Mouse (Mus musculus) heart, postnatal 0 days (tissue): ENCODE data around the gene 1700001J03Rik. TPM values are rescaled to one million over a fixed set of nuclear protein-coding genes. Genes with fewer than 3 reads are reported as not detected.

Experiments used
- ATAC-seq: fragments of 200-750 bp; cut with Nextera tagmentation; 2 replicates; pipeline ENCODE4 v1.8.0; 2017; ENCODE audit warnings: low read depth, moderate number of reproducible peaks, moderate library complexity; ENCODE audit not compliant: insufficient read depth
- DNase-seq: peaks from one replicate; pipeline ENCODE4 v3.0.0-alpha.2; 2016; ENCODE audit warnings: low spot score
- H3K27ac ChIP-seq: fragments of 300-500 bp; sonication (generic); 2 replicates; pipeline ENCODE4 v1.5.1; 2014; ENCODE audit warnings: low read depth, mild to moderate bottlenecking
- H3K27me3 ChIP-seq: fragments of 300-500 bp; sonication (generic); 2 replicates; pipeline ENCODE4 v1.6.1; 2014; ENCODE audit warnings: low read length, mixed read lengths; ENCODE audit not compliant: control insufficient read depth, insufficient read depth
- H3K36me3 ChIP-seq: fragments of 300-500 bp; sonication (generic); replicated peaks from 2 replicates; pipeline ENCODE4 v1.6.1; 2014; ENCODE audit warnings: low read length, mixed read lengths; ENCODE audit not compliant: control insufficient read depth, insufficient read depth
- H3K4me1 ChIP-seq: fragments of 300-500 bp; sonication (generic); 2 replicates; pipeline ENCODE4 v1.6.1; 2014; ENCODE audit warnings: antibody characterized with exemption; ENCODE audit not compliant: control insufficient read depth, insufficient read depth
- H3K4me2 ChIP-seq: fragments of 300-500 bp; sonication (generic); 2 replicates; pipeline ENCODE4 v1.6.1; 2014; ENCODE audit warnings: low read depth, mild to moderate bottlenecking, low read length, moderate library complexity
- H3K4me3 ChIP-seq: fragments of 300-500 bp; sonication (generic); 2 replicates; pipeline ENCODE4 v1.5.1; 2014; ENCODE audit warnings: low read depth, low read length
- H3K9ac ChIP-seq: fragments of 300-500 bp; sonication (generic); replicated peaks from 2 replicates; pipeline ENCODE4 v1.6.1; 2014; ENCODE audit warnings: low read depth, low read length, mixed read lengths
- H3K9me3 ChIP-seq: fragments of 300-500 bp; sonication (generic); replicated peaks from 2 replicates; pipeline ENCODE4 v1.6.1; 2016; ENCODE audit warnings: low read length; ENCODE audit not compliant: control insufficient read depth
- CTCF ChIP-seq: IDR thresholded peaks from 2 replicates; pipeline ENCODE4 v1.5.1; 2016; ENCODE audit warnings: antibody characterized with exemption, control low read depth, low read depth
- EP300 ChIP-seq: IDR thresholded peaks from 2 replicates; pipeline ENCODE4 v1.6.1; 2016; ENCODE audit warnings: antibody characterized with exemption, low read depth
- WGBS: fragments of 180-500 bp; shearing (Covaris S2); extraction: QIAGEN DNeasy Blood & Tissue Kit; methylation state at CpG from one replicate; pipeline ENCODE4 v1.1.7; 2014; 5-methylcytosine and 5-hydroxymethylcytosine counted together
- polyA plus RNA-seq: library from polyadenylated mRNA; unstranded; fragments of >200 nt; fragmentation: Nextera tagmentation; extraction: Ambion mirVana; gene quantifications from 2 replicates; pipeline ENCODE4 v1.2.1, GENCODE M21; 2015
- total RNA-seq: library from RNA; depleted of rRNA; stranded (reverse); fragments of >200 nt; gene quantifications from 2 replicates; pipeline ENCODE4 v1.2.3, GENCODE M21; 2014; ENCODE audit warnings: low replicate concordance

1700001J03Rik gene
- total and polyA plus RNA-seq, 2 experiments from 2014 or later, result not detected

DNA sequence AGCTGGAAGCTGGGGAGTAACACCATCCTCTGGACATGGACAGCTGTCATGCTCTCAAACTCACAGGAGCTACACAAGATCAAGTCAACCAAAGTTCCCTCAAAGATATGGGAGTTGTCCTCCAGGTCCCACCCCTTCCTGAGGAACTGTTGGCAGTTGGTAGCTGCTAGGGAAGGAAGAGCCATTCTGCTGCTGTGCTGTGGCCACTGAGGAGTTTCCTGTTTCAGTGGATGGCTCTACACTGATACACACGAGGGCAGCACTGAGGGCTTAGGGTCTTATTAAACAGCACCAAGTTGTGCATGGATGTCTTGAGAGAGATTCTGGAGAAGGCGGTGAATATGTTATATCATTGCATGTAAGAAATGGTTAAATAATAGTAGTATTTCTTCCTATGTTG lies 14.4 kb upstream of the 1700001J03Rik start:
- ATAC-seq (no peak), DNase-seq (no peak)
- no peak overlapping the region for H3K4me3 ChIP-seq
- H3K4me2 ChIP-seq, result no peak overlapping the region
- no peaks in the 10 kb centered on the region for H3K4me1 ChIP-seq
- no peak overlapping the region for H3K27ac ChIP-seq
- H3K9me3 ChIP-seq, result no peaks in the 10 kb centered on the region
- H3K36me3 ChIP-seq, result peaks cover 18% of the 10 kb centered on the region
- 71% methylated on average over 2 of the region's 2 CpGs for WGBS
- no peaks in the 10 kb centered on the region for H3K27me3 ChIP-seq
- no peak overlapping the region for H3K9ac ChIP-seq
- no peak for TF ChIP-seq EP300
- TF ChIP-seq CTCF, result no peak

DNA sequence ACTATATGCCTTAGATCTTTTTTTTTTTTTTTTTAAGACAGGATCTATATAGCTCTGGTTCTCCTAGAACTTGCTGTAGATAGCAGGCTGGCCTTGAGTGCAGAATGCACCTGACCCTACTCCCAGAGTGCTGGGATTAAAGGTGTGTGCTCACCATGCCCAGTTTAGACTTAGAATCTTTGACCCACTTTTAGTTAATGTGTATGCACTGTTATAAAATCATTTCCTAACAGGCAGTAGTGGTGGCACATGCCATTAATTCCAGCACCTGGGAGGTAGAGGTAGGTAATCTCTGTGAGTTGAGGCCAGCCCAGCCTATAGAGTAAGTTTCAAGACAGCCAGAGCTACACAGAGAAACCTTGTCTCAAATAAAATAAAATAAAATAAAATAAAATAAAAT lies 14.0 kb upstream of the 1700001J03Rik start:
- TF ChIP-seq EP300 (no peak), CTCF (no peak)
- no peak overlapping the region for H3K27ac ChIP-seq
- H3K9me3 ChIP-seq, result no peaks in the 10 kb centered on the region
- no peak overlapping the region for H3K4me2 ChIP-seq
- no peak overlapping the region for H3K9ac ChIP-seq
- peaks cover 13% of the 10 kb centered on the region for H3K36me3 ChIP-seq
- no peaks in the 10 kb centered on the region for H3K27me3 ChIP-seq
- ATAC-seq (no peak), DNase-seq (no peak)
- H3K4me3 ChIP-seq, result no peak overlapping the region
- no peaks in the 10 kb centered on the region for H3K4me1 ChIP-seq

GRCm38 (mm10) chr5:146193360-146193759 lies 8.3 kb upstream of the 1700001J03Rik start:
- no peaks in the 10 kb centered on the region for H3K27me3 ChIP-seq
- TF ChIP-seq EP300, result no peak
- no peak for TF ChIP-seq CTCF
- ATAC-seq (no peak), DNase-seq (no peak)
- WGBS, result 69% methylated on average over 8 of the region's 8 CpGs
- no peak overlapping the region for H3K9ac ChIP-seq
- H3K9me3 ChIP-seq, result no peaks in the 10 kb centered on the region
- H3K4me1 ChIP-seq, result no peaks in the 10 kb centered on the region
- no peaks in the 10 kb centered on the region for H3K36me3 ChIP-seq
- H3K27ac ChIP-seq, result no peak overlapping the region
- no peak overlapping the region for H3K4me3 ChIP-seq
- H3K4me2 ChIP-seq, result no peak overlapping the region

GRCm38 (mm10) chr5:146190501-146191269 lies 5.6 kb upstream of the 1700001J03Rik start:
- DNase-seq (no peak), ATAC-seq (no peak)
- Histone ChIP-seq H3K4me3 (no peak overlapping the region), H3K9me3 (no peaks in the 10 kb centered on the region), H3K27ac (no peak overlapping the region), H3K4me1 (no peaks in the 10 kb centered on the region), H3K27me3 (no peaks in the 10 kb centered on the region), H3K4me2 (no peak overlapping the region), H3K9ac (no peak overlapping the region), H3K36me3 (no peaks in the 10 kb centered on the region)
- TF ChIP-seq CTCF, result no peak
- TF ChIP-seq EP300, result no peak
- 36% methylated on average over 3 of the region's 3 CpGs for WGBS

DNA sequence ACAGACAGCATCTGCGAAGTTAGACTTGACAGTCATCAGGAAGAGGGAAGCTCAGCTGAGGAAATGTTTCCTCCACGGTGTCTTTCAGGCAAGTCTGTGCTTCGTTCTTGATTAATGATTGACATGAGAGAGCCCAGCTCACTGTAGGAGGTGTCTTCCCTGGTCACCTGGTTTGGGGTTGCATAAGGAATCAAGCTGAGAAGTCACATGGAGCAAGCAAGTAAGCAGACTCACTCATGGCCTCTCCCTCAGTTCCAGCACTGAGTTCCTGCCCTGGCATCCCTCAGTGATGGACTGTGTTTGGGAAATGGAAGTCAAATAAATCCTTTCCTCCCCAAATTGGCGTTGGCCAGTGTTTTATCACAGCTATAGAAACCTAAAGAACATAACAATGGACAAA lies 5.0 kb upstream of the 1700001J03Rik start:
- Histone ChIP-seq H3K36me3 (no peaks in the 10 kb centered on the region), H3K4me2 (no peak overlapping the region), H3K9me3 (no peaks in the 10 kb centered on the region), H3K4me3 (no peak overlapping the region), H3K9ac (no peak overlapping the region), H3K27me3 (no peaks in the 10 kb centered on the region), H3K27ac (no peak overlapping the region), H3K4me1 (no peaks in the 10 kb centered on the region)
- DNase-seq, result no peak
- 60% methylated on average over 4 of the region's 4 CpGs for WGBS
- no peak for ATAC-seq
- no peak for TF ChIP-seq EP300
- TF ChIP-seq CTCF, result no peak

DNA sequence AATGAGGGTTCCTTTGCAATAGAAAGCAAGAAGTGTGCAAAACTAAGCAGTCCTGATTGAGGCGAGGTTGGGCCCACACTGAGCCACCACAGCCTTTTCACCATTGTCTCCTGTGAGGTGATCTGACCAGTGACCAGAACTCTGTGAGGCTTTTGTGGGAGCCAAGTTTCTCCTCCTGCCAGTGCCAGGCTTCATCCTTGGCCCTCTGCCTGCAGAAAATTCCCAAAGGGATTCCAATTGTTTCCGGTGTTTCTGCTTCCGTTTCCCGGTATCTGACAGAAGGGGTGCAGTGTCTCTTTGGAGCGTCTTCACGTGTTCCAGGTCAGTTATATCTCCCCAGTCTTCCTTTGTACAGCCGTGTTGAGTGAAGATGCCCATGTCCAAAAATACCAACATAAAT lies 3.6 kb upstream of the 1700001J03Rik start:
- Histone ChIP-seq H3K27me3 (no peaks in the 10 kb centered on the region), H3K4me2 (no peak overlapping the region), H3K9me3 (no peaks in the 10 kb centered on the region), H3K27ac (no peak overlapping the region), H3K4me3 (no peak overlapping the region), H3K36me3 (no peaks in the 10 kb centered on the region), H3K9ac (no peak overlapping the region), H3K4me1 (no peaks in the 10 kb centered on the region)
- TF ChIP-seq EP300 (no peak), CTCF (no peak)
- 67% methylated on average over 7 of the region's 7 CpGs for WGBS
- DNase-seq (no peak), ATAC-seq (no peak)
